Mouse (Mus musculus): ENCODE results near the gene Olfr483.

- no peak for TF ChIP-seq CTCF (IDR thresholded peaks at IDR 0.05; ENCODE audit: low read depth)
- TF ChIP-seq EP300 (IDR thresholded peaks at IDR 0.05; ENCODE audit: low read depth): no peak
Observed at GRCm38 (mm10) chr7:108100549-108100948, at the start of gene Olfr483.
